Mouse (Mus musculus): ENCODE measurements around the gene Six4. TPM values are rescaled to one million over a fixed set of nuclear protein-coding genes. Genes with fewer than 3 reads are reported as not detected.

Six4 gene
- total and polyA plus RNA-seq, 2 experiments = 0.09 TPM; not detected in 1

DNA sequence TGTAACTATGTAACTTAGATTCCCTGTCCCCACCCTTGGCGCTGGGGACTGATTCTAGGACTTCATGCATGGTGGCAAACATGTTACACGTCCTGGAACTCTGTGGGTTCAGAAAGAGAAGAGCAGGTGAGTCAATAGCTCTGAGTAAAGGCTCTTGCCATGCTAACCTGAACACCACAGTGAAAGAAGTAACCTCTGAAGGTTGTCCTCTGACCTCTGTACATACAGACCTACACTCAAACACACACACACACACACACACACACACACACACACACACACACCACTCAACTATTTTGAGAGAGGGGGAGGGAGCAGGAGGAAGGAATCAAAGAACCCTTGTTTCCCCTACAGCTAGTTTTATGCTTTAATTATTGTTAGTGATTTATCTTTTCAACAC, 19.1 kb downstream of the Six4 start:
- Histone ChIP-seq H3K4me3 (ENCODE audit: insufficient read depth, low read depth, low read length) (no peak overlapping the region), H3K4me1 (ENCODE audit: control insufficient read depth, insufficient read depth, low read length) (no peaks in the 10 kb centered on the region), H3K9ac (ENCODE audit: low read depth, low read length) (no peak overlapping the region), H3K27me3 (ENCODE audit: control insufficient read depth, insufficient read depth, low read length) (no peaks in the 10 kb centered on the region), H3K36me3 (ENCODE audit: control insufficient read depth, insufficient read depth, low read length) (no peaks in the 10 kb centered on the region), H3K79me2 (ENCODE audit: control insufficient read depth, insufficient read depth, low read length) (no peaks in the 10 kb centered on the region), H3K27ac (replicated peaks; ENCODE audit: insufficient read depth, low read depth, low read length) (no peak overlapping the region)
- TF ChIP-seq CTCF (IDR thresholded peaks at IDR 0.05; ENCODE audit: low read depth, low read length) = no peak
- TF ChIP-seq POLR2A (IDR thresholded peaks at IDR 0.05; ENCODE audit: extremely low read depth, insufficient read depth, low read length) = no peak
- DNase-seq (ENCODE audit: extremely low read depth, low read depth, low spot score) = no peak
- WGBS = 68% methylated on average over 2 of the region's 2 CpGs

DNA sequence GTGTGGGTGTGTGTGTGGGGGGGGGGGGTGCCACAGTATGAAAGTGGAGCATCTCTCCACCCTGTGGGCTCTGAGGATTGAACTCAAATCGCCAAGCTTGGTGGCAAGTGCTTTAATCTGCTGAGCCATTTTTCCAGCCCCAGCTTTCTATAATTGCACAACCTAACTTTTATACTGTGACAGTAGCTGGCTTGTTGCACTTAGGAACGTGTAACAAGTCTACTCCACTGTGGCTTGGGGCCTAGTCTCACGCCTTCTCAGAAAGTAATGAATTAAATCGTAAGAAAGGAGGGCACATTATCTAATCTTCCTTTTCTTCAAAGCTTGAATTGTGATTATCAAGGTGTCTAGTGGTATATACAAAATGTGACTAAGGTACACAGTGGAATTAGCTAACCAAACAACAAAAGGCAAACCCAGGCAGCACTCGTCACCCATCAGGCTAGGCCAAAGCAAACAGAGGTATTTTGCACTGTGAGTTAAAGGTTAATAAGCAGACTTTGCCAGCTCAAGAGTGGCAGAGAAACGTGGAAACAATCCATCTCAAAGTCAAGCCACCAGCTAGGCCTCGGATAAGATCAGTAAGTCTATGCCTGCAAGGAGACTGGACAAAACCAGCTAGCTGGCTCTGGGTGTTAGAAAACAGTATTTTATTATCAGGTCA, 22.5 kb downstream of the Six4 start:
- Histone ChIP-seq H3K4me3 (ENCODE audit: insufficient read depth, low read depth, low read length) (no peak overlapping the region), H3K79me2 (ENCODE audit: control insufficient read depth, insufficient read depth, low read length) (no peaks in the 10 kb centered on the region), H3K36me3 (ENCODE audit: control insufficient read depth, insufficient read depth, low read length) (no peaks in the 10 kb centered on the region), H3K9ac (ENCODE audit: low read depth, low read length) (no peak overlapping the region), H3K4me1 (ENCODE audit: control insufficient read depth, insufficient read depth, low read length) (no peaks in the 10 kb centered on the region), H3K27me3 (ENCODE audit: control insufficient read depth, insufficient read depth, low read length) (no peaks in the 10 kb centered on the region), H3K27ac (replicated peaks; ENCODE audit: insufficient read depth, low read depth, low read length) (peak overlapping the region; percentile 43; the same call in 1 of the 2 replicates)
- no peak for TF ChIP-seq POLR2A (IDR thresholded peaks at IDR 0.05; ENCODE audit: extremely low read depth, insufficient read depth, low read length)
- TF ChIP-seq CTCF (IDR thresholded peaks at IDR 0.05; ENCODE audit: low read depth, low read length) = no peak
- WGBS = 21% methylated on average over 7 of the region's 7 CpGs
- peak; percentile 97 for DNase-seq (ENCODE audit: extremely low read depth, low read depth, low spot score)

DNA sequence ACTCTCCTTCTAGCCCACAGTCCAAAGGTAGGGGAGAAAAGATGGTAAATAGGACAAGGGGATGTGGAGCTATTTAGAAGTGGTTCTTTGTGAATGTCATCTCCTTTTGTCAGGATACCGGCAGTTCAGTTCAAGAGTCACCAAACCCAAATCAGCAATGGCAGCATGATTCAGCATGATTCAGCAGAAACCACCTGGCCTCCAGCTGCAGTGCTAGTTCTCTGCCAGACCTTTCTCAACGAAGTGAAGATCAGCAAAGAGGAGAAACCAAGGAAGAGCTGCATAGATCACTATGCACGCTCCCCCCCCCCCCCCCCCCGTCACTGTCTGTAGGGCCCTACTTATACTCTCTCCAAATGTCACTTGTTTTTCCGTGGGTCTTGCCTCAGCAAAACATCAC, 24.3 kb downstream of the Six4 start:
- DNase-seq (ENCODE audit: extremely low read depth, low read depth, low spot score) = peak; percentile 41
- Histone ChIP-seq H3K27ac (replicated peaks; ENCODE audit: insufficient read depth, low read depth, low read length) (no peak overlapping the region), H3K4me1 (ENCODE audit: control insufficient read depth, insufficient read depth, low read length) (no peaks in the 10 kb centered on the region), H3K9ac (ENCODE audit: low read depth, low read length) (no peak overlapping the region), H3K4me3 (ENCODE audit: insufficient read depth, low read depth, low read length) (no peak overlapping the region), H3K36me3 (ENCODE audit: control insufficient read depth, insufficient read depth, low read length) (no peaks in the 10 kb centered on the region), H3K27me3 (ENCODE audit: control insufficient read depth, insufficient read depth, low read length) (no peaks in the 10 kb centered on the region), H3K79me2 (ENCODE audit: control insufficient read depth, insufficient read depth, low read length) (no peaks in the 10 kb centered on the region)
- 51% methylated on average over 5 of the region's 5 CpGs for WGBS
- TF ChIP-seq CTCF (IDR thresholded peaks at IDR 0.05; ENCODE audit: low read depth, low read length) = no peak

DNA sequence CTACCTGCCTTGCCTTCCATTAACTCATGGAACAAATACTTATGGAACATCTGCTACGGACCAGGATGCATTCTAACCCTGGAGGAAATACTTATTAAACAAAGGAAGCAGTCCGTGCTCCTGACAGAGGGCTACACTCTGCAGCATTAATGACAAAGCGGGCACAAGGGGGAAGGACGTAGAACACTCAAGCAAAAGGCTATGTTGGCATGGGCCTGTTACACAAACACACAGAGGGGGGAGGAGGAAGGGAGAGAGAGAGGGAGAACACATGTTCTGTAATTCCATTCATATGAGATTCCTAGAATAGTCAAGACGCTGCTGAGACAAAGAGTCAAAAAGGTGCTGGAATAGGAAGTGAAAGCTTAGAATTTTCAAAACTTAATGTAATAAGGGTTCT, 24.8 kb downstream of the Six4 start:
- 85% methylated on average over 5 of the region's 5 CpGs for WGBS
- Histone ChIP-seq H3K9ac (ENCODE audit: low read depth, low read length) (no peak overlapping the region), H3K27ac (replicated peaks; ENCODE audit: insufficient read depth, low read depth, low read length) (no peak overlapping the region)

DNA sequence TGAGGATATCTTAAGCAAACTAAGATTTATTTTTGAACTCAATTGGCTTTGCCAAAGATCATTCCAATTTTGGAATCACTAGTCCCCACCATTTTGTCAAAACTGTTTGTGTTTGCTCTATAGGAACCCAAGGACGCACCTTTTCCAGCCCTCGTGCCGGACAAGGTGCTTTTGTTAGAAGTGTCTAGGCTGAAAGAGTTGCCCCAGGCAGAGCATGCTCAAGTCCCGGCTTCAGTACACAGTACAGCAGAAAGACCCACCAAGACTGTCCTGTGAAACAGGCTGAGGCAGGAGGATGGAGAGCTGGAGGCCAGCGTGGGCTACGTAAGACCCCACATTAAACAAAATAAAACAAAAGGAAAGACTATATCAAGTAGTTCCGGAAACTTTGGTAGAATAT, 26.2 kb downstream of the Six4 start:
- DNase-seq (ENCODE audit: extremely low read depth, low read depth, low spot score) = no peak
- Histone ChIP-seq H3K4me3 (ENCODE audit: insufficient read depth, low read depth, low read length) (no peak overlapping the region), H3K9ac (ENCODE audit: low read depth, low read length) (no peak overlapping the region), H3K79me2 (ENCODE audit: control insufficient read depth, insufficient read depth, low read length) (no peaks in the 10 kb centered on the region), H3K36me3 (ENCODE audit: control insufficient read depth, insufficient read depth, low read length) (no peaks in the 10 kb centered on the region), H3K27ac (replicated peaks; ENCODE audit: insufficient read depth, low read depth, low read length) (no peak overlapping the region), H3K27me3 (ENCODE audit: control insufficient read depth, insufficient read depth, low read length) (no peaks in the 10 kb centered on the region), H3K4me1 (ENCODE audit: control insufficient read depth, insufficient read depth, low read length) (no peaks in the 10 kb centered on the region)
- TF ChIP-seq CTCF (IDR thresholded peaks at IDR 0.05; ENCODE audit: low read depth, low read length) = no peak
- no peak for TF ChIP-seq POLR2A (IDR thresholded peaks at IDR 0.05; ENCODE audit: extremely low read depth, insufficient read depth, low read length)
- 90% methylated on average over 7 of the region's 7 CpGs for WGBS

More for the DNA sequence above, 24.8 kb downstream of the Six4 start:
- H3K79me2 ChIP-seq (ENCODE audit: control insufficient read depth, insufficient read depth, low read length) = no peaks in the 10 kb centered on the region
- H3K36me3 ChIP-seq (ENCODE audit: control insufficient read depth, insufficient read depth, low read length) = no peaks in the 10 kb centered on the region
- no peak for TF ChIP-seq POLR2A (IDR thresholded peaks at IDR 0.05; ENCODE audit: extremely low read depth, insufficient read depth, low read length)
- TF ChIP-seq CTCF (IDR thresholded peaks at IDR 0.05; ENCODE audit: low read depth, low read length) = no peak
- H3K4me1 ChIP-seq (ENCODE audit: control insufficient read depth, insufficient read depth, low read length) = no peaks in the 10 kb centered on the region
- no peaks in the 10 kb centered on the region for H3K27me3 ChIP-seq (ENCODE audit: control insufficient read depth, insufficient read depth, low read length)
- H3K4me3 ChIP-seq (ENCODE audit: insufficient read depth, low read depth, low read length) = no peak overlapping the region
- DNase-seq (ENCODE audit: extremely low read depth, low read depth, low spot score) = no peak

DNA sequence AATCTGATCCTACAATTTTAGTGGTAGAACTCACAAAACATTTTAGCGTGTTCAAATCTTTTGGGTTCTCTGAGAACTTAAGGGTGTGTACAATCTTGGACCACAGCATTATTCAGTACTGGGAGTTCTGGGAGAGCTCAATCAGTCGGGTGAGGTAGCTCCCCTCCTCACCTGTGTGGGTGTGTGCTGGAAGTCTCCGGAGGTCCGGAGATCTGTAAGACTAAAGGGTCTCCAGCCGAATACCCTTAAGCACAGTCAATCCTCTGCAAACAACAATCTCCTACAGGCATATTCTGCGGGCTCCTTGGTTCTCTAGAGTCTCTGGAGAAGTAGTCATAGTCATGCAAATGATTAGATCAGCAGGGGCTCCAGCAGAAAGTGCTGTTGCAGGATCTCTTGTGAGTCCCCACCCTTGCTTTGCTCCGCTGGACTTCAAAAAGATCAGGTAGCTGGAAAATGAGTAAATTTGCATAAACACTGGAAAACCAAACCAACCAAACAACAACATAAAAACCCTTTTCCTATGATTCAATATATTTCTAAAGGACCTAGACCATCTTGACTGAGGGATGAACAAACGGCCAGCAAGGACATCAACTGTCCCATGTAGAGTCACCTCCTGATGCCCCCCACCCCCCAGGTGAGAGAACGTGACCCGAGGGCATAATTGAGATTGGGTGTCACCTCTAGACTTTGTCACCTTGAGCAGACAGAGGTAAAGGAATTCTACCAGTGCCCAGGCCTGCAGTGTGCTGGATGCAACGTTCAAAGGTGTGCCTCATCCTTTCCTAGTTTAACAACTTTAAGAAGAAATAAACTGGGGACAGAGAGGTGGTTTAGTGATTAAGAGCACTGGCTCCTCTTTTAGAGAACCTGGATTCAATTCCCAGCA, 27.3 kb downstream of the Six4 start:
- Histone ChIP-seq H3K36me3 (ENCODE audit: control insufficient read depth, insufficient read depth, low read length) (no peaks in the 10 kb centered on the region), H3K4me1 (ENCODE audit: control insufficient read depth, insufficient read depth, low read length) (no peaks in the 10 kb centered on the region), H3K79me2 (ENCODE audit: control insufficient read depth, insufficient read depth, low read length) (no peaks in the 10 kb centered on the region), H3K27ac (replicated peaks; ENCODE audit: insufficient read depth, low read depth, low read length) (no peak overlapping the region), H3K4me3 (ENCODE audit: insufficient read depth, low read depth, low read length) (no peak overlapping the region), H3K9ac (ENCODE audit: low read depth, low read length) (no peak overlapping the region), H3K27me3 (ENCODE audit: control insufficient read depth, insufficient read depth, low read length) (no peaks in the 10 kb centered on the region)
- no peak for DNase-seq (ENCODE audit: extremely low read depth, low read depth, low spot score)
- 59% methylated on average over 11 of the region's 11 CpGs for WGBS
- no peak for TF ChIP-seq CTCF (IDR thresholded peaks at IDR 0.05; ENCODE audit: low read depth, low read length)
- TF ChIP-seq POLR2A (IDR thresholded peaks at IDR 0.05; ENCODE audit: extremely low read depth, insufficient read depth, low read length) = no peak
